In genomic region chr4:63717922-63718643, GRCm38 (mm10) we compare ENCODE assay signal across 9 mouse cellular contexts. TPM values are rescaled to one million over a fixed set of nuclear protein-coding genes. Genes with fewer than 3 reads are reported as not detected.
DNase-seq lines count a peak whose midpoint lies in the region; ATAC-seq and TF ChIP-seq lines count a peak whose summit lies in the region.
"Had no signal": no experiment of that assay in that cellular context is flagged by ENCODE, and none has a peak within 500 bp of the region (broad histone marks: within the 10 kb centered on the region; RNA-seq: fewer than 3 reads in every experiment).

No protein-coding gene starts in this region.

- peaks cover 16% of the 10 kb centered on the region; the same call in 1 of the 2 replicates for H3K27me3 ChIP-seq in liver, adult 2 months (ENCODE audit: control insufficient read depth, insufficient read depth, low read length)
- no peaks in the 10 kb centered on the region for H3K27me3 ChIP-seq in liver, embryonic 12.5 days (replicated peaks)
- no peaks in the 10 kb centered on the region for H3K27me3 ChIP-seq in stomach, embryonic 14.5 days (ENCODE audit: control insufficient read depth, insufficient read depth, low read length)

- H3K27ac ChIP-seq in liver, adult 2 months (replicated peaks; ENCODE audit: insufficient read depth, low read depth, low read length), result no peak overlapping the region
- H3K27ac ChIP-seq in liver, embryonic 12.5 days, result no peak overlapping the region
- no peak overlapping the region for H3K27ac ChIP-seq in stomach, embryonic 14.5 days (ENCODE audit: low read length)

- no peak overlapping the region for H3K4me3 ChIP-seq in liver, adult 2 months (ENCODE audit: insufficient read depth, low read depth, low read length)
- no peak overlapping the region for H3K4me3 ChIP-seq in liver, embryonic 12.5 days
- H3K4me3 ChIP-seq in stomach, embryonic 14.5 days (ENCODE audit: low read depth, low read length), result no peak overlapping the region

- 16% methylated on average over 8 of the region's 8 CpGs for WGBS in liver, adult 2 months
- 65% methylated on average over 8 of the region's 8 CpGs for WGBS in liver, embryonic 12.5 days (ENCODE audit: insufficient replicate concordance)
- 29% methylated on average over 8 of the region's 8 CpGs for WGBS in stomach, embryonic 14.5 days

- DNase-seq in liver, adult 2 months (ENCODE audit: extremely low read depth, low read depth, low spot score), result peak; percentile 78
- DNase-seq in gastrocnemius, postnatal 25 days, result peak; percentile 13
- peak; percentile 89 to 92 for DNase-seq in kidney, postnatal 25 days
- DNase-seq in thymus, postnatal 4 days, result no peak
- no peak for DNase-seq in cerebellum, adult 11-12 months
- no peak for DNase-seq in thymus, postnatal 10 days (ENCODE audit: low spot score in 2 of 2)

- no peaks in the 10 kb centered on the region for H3K9me3 ChIP-seq in liver, embryonic 12.5 days (replicated peaks)
- H3K9me3 ChIP-seq in stomach, embryonic 14.5 days (ENCODE audit: control insufficient read depth, low read depth, low read length), result no peaks in the 10 kb centered on the region; the same call in 1 of the 2 replicates

- no peak for TF ChIP-seq POLR2A in liver, adult 2 months (IDR thresholded peaks at IDR 0.05; ENCODE audit: extremely low read depth, insufficient read depth, low read length)

- peaks cover 4% of the 10 kb centered on the region; the same call in 1 of the 2 replicates for H3K4me1 ChIP-seq in liver, adult 2 months (ENCODE audit: control insufficient read depth, insufficient read depth, low read length)
- no peaks in the 10 kb centered on the region for H3K4me1 ChIP-seq in liver, embryonic 12.5 days
- H3K4me1 ChIP-seq in stomach, embryonic 14.5 days (ENCODE audit: control insufficient read depth, insufficient read depth, low read length), result no peaks in the 10 kb centered on the region; the same call in 1 of the 2 replicates

- TF ChIP-seq CTCF in liver, adult 2 months (IDR thresholded peaks at IDR 0.05; ENCODE audit: low read depth, low read length), result no peak

- H3K4me2 ChIP-seq in liver, embryonic 12.5 days, result no peak overlapping the region
- no peak overlapping the region for H3K4me2 ChIP-seq in stomach, embryonic 14.5 days (replicated peaks; ENCODE audit: low read depth, low read length)

- H3K79me2 ChIP-seq in liver, adult 2 months (ENCODE audit: control insufficient read depth, insufficient read depth, low read length), result no peaks in the 10 kb centered on the region

- no peak for ATAC-seq in liver, embryonic 12.5 days
- peak; percentile 72; the same call in 1 of the 2 replicates for ATAC-seq in stomach, embryonic 14.5 days (ENCODE audit: insufficient number of reproducible peaks, insufficient read depth, low FRiP score, low read depth)

- no peaks in the 10 kb centered on the region for H3K36me3 ChIP-seq in liver, adult 2 months (ENCODE audit: control insufficient read depth, insufficient read depth, low read length)
- no peaks in the 10 kb centered on the region for H3K36me3 ChIP-seq in liver, embryonic 12.5 days
- no peaks in the 10 kb centered on the region for H3K36me3 ChIP-seq in stomach, embryonic 14.5 days (ENCODE audit: control insufficient read depth, insufficient read depth, low read length)

- no peak overlapping the region for H3K9ac ChIP-seq in liver, adult 2 months (ENCODE audit: low read depth, low read length)
- H3K9ac ChIP-seq in liver, embryonic 12.5 days, result no peak overlapping the region
- H3K9ac ChIP-seq in stomach, embryonic 14.5 days (replicated peaks; ENCODE audit: low read depth, low read length), result no peak overlapping the region

RNA-seq across cellular contexts. Expression of gene Tnfsf15, which starts 26.8 kb away (rescaled TPM):
- 0.28 and 0.40 TPM in 2 replicates for total RNA-seq in liver, adult 2 months (2014; rRNA removed)
- polyA plus RNA-seq in liver, adult 2 months (2012; rRNA removed), result not detected in 2 replicates
- polyA plus RNA-seq in liver, embryonic 12.5 days (2016; fragmentation: Nextera tagmentation; extraction: Ambion mirVana), result not detected in 2 replicates
- total RNA-seq in gastrocnemius, postnatal 25 days (2021), result under 1 TPM in 1 of 2 experiments, not detected in 1; 0.08 TPM
- polyA plus RNA-seq in stomach, embryonic 14.5 days (2014; fragmentation: Nextera tagmentation; extraction: Ambion mirVana), result 0.14 TPM in 1 of 2 replicates, not detected in the other

RNA-seq across cellular contexts. Expression of gene Gm11214, which starts 54.9 kb away (rescaled TPM):
- not detected in 2 replicates for total RNA-seq in liver, adult 2 months (2014; rRNA removed)
- not detected in 2 replicates for polyA plus RNA-seq in liver, adult 2 months (2012; rRNA removed)
- not detected in 2 replicates for polyA plus RNA-seq in liver, embryonic 12.5 days (2016; fragmentation: Nextera tagmentation; extraction: Ambion mirVana)
- total RNA-seq in gastrocnemius, postnatal 25 days (2021), result not detected
- polyA plus RNA-seq in stomach, embryonic 14.5 days (2014; fragmentation: Nextera tagmentation; extraction: Ambion mirVana), result not detected in 2 replicates
- polyA plus RNA-seq: embryonic facial prominence, embryonic 14.5 days had no signal

Comparison
In these comparisons a context has a peak if more than half of its experiments do, and no peak if none do; other contexts are left out.
1. DNase-seq: peak in liver, adult 2 months (single experiment), gastrocnemius, postnatal 25 days (single experiment) and kidney, postnatal 25 days (2 of 2); none in thymus, postnatal 4 days (single experiment), cerebellum, adult 11-12 months (single experiment) and thymus, postnatal 10 days (0 of 2).